Mouse (Mus musculus) yolk sac, embryonic 10.5 days (tissue): Measurements from ENCODE around the gene Nrl.

Source experiments
- DNase-seq: peaks from one replicate; pipeline ENCODE4 v3.0.0-alpha.2; 2017; ENCODE audit warnings: low spot score

The Nrl gene

GRCm38 (mm10) chr14:55484430-55485085 lies 40.2 kb downstream of the Nrl start:
- DNase-seq, result no peak

GRCm38 (mm10) chr14:55479629-55480028 lies 45.2 kb downstream of the Nrl start:
- no peak for DNase-seq

- peak; percentile 90 for DNase-seq
Measured at GRCm38 (mm10) chr14:55478651-55479599, 45.9 kb downstream of the Nrl start, which contains the start of gene Dhrs4. Gene Dhrs4 (plus strand): TSS chr14:55478758.

GRCm38 (mm10) chr14:55477829-55478228 lies 47.0 kb downstream of the Nrl start:
- DNase-seq, result no peak

GRCm38 (mm10) chr14:55477421-55477820 lies 47.4 kb downstream of the Nrl start:
- DNase-seq, result no peak

- no peak for DNase-seq
Measured at GRCm38 (mm10) chr14:55475654-55476053, 49.1 kb downstream of the Nrl start.

- no peak for DNase-seq
Measured at GRCm38 (mm10) chr14:55470806-55471205, 54.0 kb downstream of the Nrl start.

- no peak for DNase-seq
Measured at GRCm38 (mm10) chr14:55469821-55470220, 55.0 kb downstream of the Nrl start.

- DNase-seq, result no peak
Measured at GRCm38 (mm10) chr14:55469041-55469440, 55.7 kb downstream of the Nrl start.
